Mouse (Mus musculus) neural tube, embryonic 13.5 days (tissue): ENCODE results near the gene Mpg. TPM values are rescaled to one million over a fixed set of nuclear protein-coding genes. Genes with fewer than 3 reads are reported as not detected.

ENCODE experiments used
- ATAC-seq: fragments of 200-750 bp; cut with Nextera tagmentation; 2 replicates; pipeline ENCODE4 v1.8.0; 2017; ENCODE audit warnings: low read depth, mild to moderate bottlenecking, moderate TSS enrichment, moderate library complexity
- H3K27ac ChIP-seq: fragments of 300-500 bp; sonication (generic); replicated peaks from 2 replicates; pipeline ENCODE4 v1.5.1; 2015; ENCODE audit warnings: moderate library complexity, mild to moderate bottlenecking, inconsistent platforms
- H3K27me3 ChIP-seq: fragments of 300-500 bp; sonication (generic); 2 replicates; pipeline ENCODE4 v1.6.1; 2015; ENCODE audit warnings: mild to moderate bottlenecking, inconsistent platforms
- H3K36me3 ChIP-seq: fragments of 300-500 bp; sonication (generic); 2 replicates; pipeline ENCODE4 v1.6.1; 2015; ENCODE audit warnings: mild to moderate bottlenecking, inconsistent platforms
- H3K4me1 ChIP-seq: fragments of 300-500 bp; sonication (generic); replicated peaks from 2 replicates; pipeline ENCODE4 v1.6.1; 2015; ENCODE audit warnings: inconsistent platforms
- H3K4me2 ChIP-seq: fragments of 300-500 bp; sonication (generic); 2 replicates; pipeline ENCODE4 v1.6.1; 2015; ENCODE audit warnings: inconsistent platforms, mild to moderate bottlenecking, moderate library complexity
- H3K4me3 ChIP-seq: fragments of 300-500 bp; sonication (generic); 2 replicates; pipeline ENCODE4 v1.5.1; 2015; ENCODE audit warnings: mild to moderate bottlenecking, inconsistent platforms
- H3K9ac ChIP-seq: fragments of 300-500 bp; sonication (generic); 2 replicates; pipeline ENCODE4 v1.6.1; 2015; ENCODE audit warnings: moderate library complexity, mild to moderate bottlenecking, inconsistent platforms
- H3K9me3 ChIP-seq: fragments of 300-500 bp; sonication (generic); 2 replicates; pipeline ENCODE4 v1.6.1; 2016; ENCODE audit warnings: inconsistent platforms
- WGBS: fragments of 180-500 bp; shearing (Covaris S2); methylation state at CpG from one replicate; pipeline ENCODE4 v1.1.7; 2015; 5-methylcytosine and 5-hydroxymethylcytosine counted together
- polyA plus RNA-seq: library from polyadenylated mRNA; unstranded; fragments of >200 nt; fragmentation: Nextera tagmentation; extraction: Ambion mirVana; gene quantifications from 2 replicates; pipeline ENCODE4 v1.2.1, GENCODE M21; 2015

Gene Mpg
- polyA plus RNA-seq, 1 experiment from 2014 or later, result 36.6 TPM

GRCm38 (mm10) chr11:32250880-32251763 lies 24.8 kb downstream of the Mpg start:
- Histone ChIP-seq H3K9me3 (no peaks in the 10 kb centered on the region), H3K36me3 (peaks cover 75% of the 10 kb centered on the region), H3K27me3 (no peaks in the 10 kb centered on the region), H3K27ac (no peak overlapping the region), H3K4me2 (no peak overlapping the region), H3K4me1 (no peaks in the 10 kb centered on the region), H3K9ac (no peak overlapping the region), H3K4me3 (no peak overlapping the region)
- ATAC-seq, result no peak
- WGBS, result 85% methylated on average over 8 of the region's 8 CpGs

DNA sequence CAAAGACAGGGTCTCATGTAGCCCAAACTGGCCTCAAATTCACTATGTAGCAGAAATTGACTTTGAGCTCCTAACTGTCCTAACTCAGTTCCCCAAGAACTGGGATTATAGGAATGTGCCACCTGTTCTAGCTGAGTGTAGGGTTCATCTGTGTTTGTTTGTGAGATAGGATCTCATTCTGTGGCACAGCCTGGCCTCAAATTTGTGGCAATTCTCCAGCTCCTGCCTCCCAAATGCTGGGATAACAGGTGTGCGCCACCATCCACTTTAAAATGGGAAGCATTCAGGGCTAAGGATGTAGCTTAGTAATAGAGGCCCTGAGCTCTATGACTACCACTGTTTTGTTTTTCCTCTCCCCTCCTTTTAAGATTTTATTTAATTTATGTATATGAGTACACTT lies 26.8 kb downstream of the Mpg start:
- Histone ChIP-seq H3K4me2 (no peak overlapping the region), H3K9ac (no peak overlapping the region), H3K27ac (no peak overlapping the region), H3K9me3 (no peaks in the 10 kb centered on the region), H3K4me1 (no peaks in the 10 kb centered on the region), H3K4me3 (no peak overlapping the region), H3K27me3 (no peaks in the 10 kb centered on the region), H3K36me3 (peaks cover 56% of the 10 kb centered on the region)
- 100% methylated on average over 1 of the region's 1 CpGs for WGBS
- no peak for ATAC-seq

DNA sequence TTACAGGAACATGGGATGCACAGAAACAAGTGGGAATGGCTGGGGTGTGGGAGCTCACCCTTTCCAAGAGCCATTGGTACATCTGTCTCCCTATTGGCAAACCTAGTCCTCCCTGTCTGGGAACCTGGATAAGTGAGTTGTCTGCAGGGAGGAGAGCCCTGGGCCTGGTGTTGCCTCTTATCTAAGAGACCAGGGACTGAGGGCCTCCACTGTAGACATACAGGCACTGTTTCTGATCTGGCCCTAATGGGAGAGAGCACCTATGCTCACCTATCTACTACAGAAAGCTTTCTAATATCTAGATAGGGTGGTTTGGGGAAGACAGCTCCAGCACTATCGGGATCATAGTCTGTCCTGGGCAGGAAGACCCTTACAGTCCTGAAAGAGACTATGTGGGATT lies 29.8 kb downstream of the Mpg start:
- no peaks in the 10 kb centered on the region for H3K27me3 ChIP-seq
- H3K36me3 ChIP-seq, result peaks cover 42% of the 10 kb centered on the region
- 87% methylated on average over 1 of the region's 1 CpGs for WGBS
- no peak for ATAC-seq
- H3K4me3 ChIP-seq, result no peak overlapping the region
- no peak overlapping the region for H3K27ac ChIP-seq
- no peaks in the 10 kb centered on the region; the same call in 1 of the 2 replicates for H3K4me1 ChIP-seq
- H3K9me3 ChIP-seq, result no peaks in the 10 kb centered on the region
- no peak overlapping the region for H3K4me2 ChIP-seq
- H3K9ac ChIP-seq, result no peak overlapping the region

DNA sequence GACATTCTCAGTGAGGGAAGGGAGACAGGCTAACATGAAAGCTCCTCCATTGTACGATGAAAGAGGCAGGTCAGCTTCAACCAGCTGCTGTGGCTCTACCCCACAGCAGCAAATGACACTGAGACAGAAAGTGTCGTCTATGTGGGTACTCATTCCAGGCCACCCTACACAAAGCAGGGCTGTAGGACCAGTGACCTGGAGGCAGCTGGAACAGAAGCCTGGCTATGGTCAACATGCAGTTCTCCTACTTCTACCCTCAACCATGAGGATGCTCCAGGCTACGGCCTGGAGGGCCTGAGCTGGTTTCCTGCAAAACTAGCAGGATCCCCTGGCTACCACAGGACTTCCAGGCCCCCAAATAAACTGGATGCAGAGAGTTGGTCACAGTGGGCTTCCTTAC lies 30.3 kb downstream of the Mpg start:
- Histone ChIP-seq H3K36me3 (peaks cover 38% of the 10 kb centered on the region), H3K27me3 (no peaks in the 10 kb centered on the region), H3K4me1 (peaks cover 2% of the 10 kb centered on the region; the same call in 1 of the 2 replicates), H3K4me3 (no peak overlapping the region), H3K9me3 (no peaks in the 10 kb centered on the region), H3K9ac (no peak overlapping the region), H3K27ac (no peak overlapping the region), H3K4me2 (no peak overlapping the region)
- 81% methylated on average over 3 of the region's 3 CpGs for WGBS
- no peak for ATAC-seq

GRCm38 (mm10) chr11:32262674-32263415 lies 36.5 kb downstream of the Mpg start:
- no peaks in the 10 kb centered on the region for H3K9me3 ChIP-seq
- H3K9ac ChIP-seq, result 0 out of 2 replicates have a peak overlapping the region, but pooled peaks have one; percentile 8
- no peak overlapping the region for H3K4me3 ChIP-seq
- ATAC-seq, result no peak
- H3K27ac ChIP-seq, result peak overlapping the region; percentile 24; the same call in 1 of the 2 replicates
- peaks cover 17% of the 10 kb centered on the region for H3K36me3 ChIP-seq
- no peaks in the 10 kb centered on the region for H3K27me3 ChIP-seq
- peaks cover 16% of the 10 kb centered on the region for H3K4me1 ChIP-seq
- no peak overlapping the region for H3K4me2 ChIP-seq
- WGBS, result 82% methylated on average over 10 of the region's 10 CpGs

DNA sequence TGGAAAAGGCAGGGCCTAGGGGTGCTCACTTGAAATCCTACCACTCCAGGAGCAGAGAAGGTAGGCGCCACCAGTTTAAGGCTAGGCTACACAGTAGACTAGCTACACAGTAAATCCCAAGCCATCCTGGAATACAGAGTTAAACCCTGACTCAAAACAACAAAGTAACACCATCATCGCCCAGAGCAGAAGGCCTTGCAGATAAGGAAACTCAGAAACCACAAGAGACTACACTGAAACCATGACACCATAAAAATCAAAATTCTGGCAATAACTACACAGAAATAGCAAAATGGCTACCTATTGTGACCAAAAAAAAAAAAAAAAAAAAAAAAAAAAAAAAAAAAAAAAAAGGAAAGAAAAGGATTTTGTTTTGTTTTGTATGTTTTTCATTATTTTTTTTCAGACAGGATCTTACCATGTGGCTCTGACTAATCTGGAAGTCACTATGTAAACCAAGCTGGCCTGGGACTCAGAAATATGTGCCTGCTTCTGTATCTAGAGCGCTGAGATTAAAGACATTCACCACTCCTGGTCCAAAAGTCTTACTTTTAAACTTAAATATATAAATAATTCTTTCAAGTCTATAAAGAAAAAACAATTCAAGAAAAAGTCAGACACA lies 38.9 kb downstream of the Mpg start:
- Histone ChIP-seq H3K9ac (no peak overlapping the region), H3K27ac (no peak overlapping the region), H3K4me3 (no peak overlapping the region), H3K36me3 (peaks cover 14% of the 10 kb centered on the region), H3K4me2 (no peak overlapping the region), H3K4me1 (peaks cover 21% of the 10 kb centered on the region), H3K9me3 (no peaks in the 10 kb centered on the region), H3K27me3 (no peaks in the 10 kb centered on the region)
- WGBS, result 96% methylated on average over 3 of the region's 3 CpGs
- no peak for ATAC-seq

DNA sequence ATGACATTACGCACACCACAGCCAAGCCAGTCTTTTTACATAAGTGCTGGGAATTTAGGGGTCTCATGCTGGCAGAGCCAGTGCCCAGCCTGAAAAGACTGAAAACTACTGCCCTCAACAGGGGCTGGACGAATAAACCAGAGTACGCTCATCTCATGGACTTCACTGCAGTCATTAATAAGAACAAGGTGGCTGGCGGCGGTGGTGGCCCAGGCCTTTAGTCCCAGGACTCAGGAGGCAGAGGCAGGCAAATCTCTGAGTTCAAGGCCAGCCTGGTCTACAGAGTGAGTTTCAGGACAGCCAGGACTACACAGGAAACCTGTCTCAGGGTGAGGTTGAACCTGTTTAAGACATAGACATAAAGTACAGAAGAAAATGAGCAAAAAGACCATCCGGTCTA lies 39.9 kb downstream of the Mpg start:
- 0 out of 2 replicates have a peak overlapping the region, but pooled peaks have one; percentile 7 for H3K4me2 ChIP-seq
- no peak for ATAC-seq

GRCm38 (mm10) chr11:32266776-32267175 lies 40.5 kb downstream of the Mpg start:
- Histone ChIP-seq H3K4me3 (peak overlapping the region; percentile 77), H3K4me1 (peaks cover 18% of the 10 kb centered on the region), H3K27ac (peak overlapping the region; percentile 98), H3K36me3 (0 out of 2 replicates have a peak, but pooled peaks cover 5% of the 10 kb centered on the region), H3K9me3 (no peaks in the 10 kb centered on the region), H3K27me3 (0 out of 2 replicates have a peak, but pooled peaks cover 3% of the 10 kb centered on the region), H3K9ac (peak overlapping the region; percentile 94), H3K4me2 (peak overlapping the region; percentile 60)
- 26% methylated on average over 6 of the region's 6 CpGs for WGBS
- ATAC-seq, result no peak

More for the DNA sequence above, 39.9 kb downstream of the Mpg start:
- Histone ChIP-seq H3K27me3 (0 out of 2 replicates have a peak, but pooled peaks cover under 1% of the 10 kb centered on the region), H3K4me3 (no peak overlapping the region), H3K4me1 (peaks cover 21% of the 10 kb centered on the region), H3K36me3 (0 out of 2 replicates have a peak, but pooled peaks cover 5% of the 10 kb centered on the region), H3K9ac (no peak overlapping the region), H3K27ac (no peak overlapping the region), H3K9me3 (no peaks in the 10 kb centered on the region)
- 92% methylated on average over 6 of the region's 6 CpGs for WGBS

- H3K27me3 ChIP-seq, result 0 out of 2 replicates have a peak, but pooled peaks cover 3% of the 10 kb centered on the region
- WGBS, result under 1% methylated on average over 54 of the region's 54 CpGs
- peaks cover 18% of the 10 kb centered on the region for H3K4me1 ChIP-seq
- H3K27ac ChIP-seq, result peak within 1 kb of the TSS; percentile 98
- H3K9me3 ChIP-seq, result no peaks in the 10 kb centered on the region
- peak within 1 kb of the TSS; percentile 94 for H3K9ac ChIP-seq
- peak within 1 kb of the TSS; percentile 77 for H3K4me3 ChIP-seq
- H3K4me2 ChIP-seq, result peak within 1 kb of the TSS; percentile 60
- 0 out of 2 replicates have a peak, but pooled peaks cover 4% of the 10 kb centered on the region for H3K36me3 ChIP-seq
- ATAC-seq, result peak; percentile 99
Measured at GRCm38 (mm10) chr11:32267188-32267884, 41.0 kb downstream of the Mpg start, which contains the start of gene Nprl3. Gene Nprl3, minus strand, starts transcription at chr11:32267707.

- peak; percentile 48 for ATAC-seq
- WGBS, result 23% methylated on average over 5 of the region's 5 CpGs
- peak overlapping the region; percentile 98 for H3K27ac ChIP-seq
- no peaks in the 10 kb centered on the region for H3K9me3 ChIP-seq
- H3K27me3 ChIP-seq, result 0 out of 2 replicates have a peak, but pooled peaks cover 3% of the 10 kb centered on the region
- peak overlapping the region; percentile 94 for H3K9ac ChIP-seq
- H3K4me3 ChIP-seq, result peak overlapping the region; percentile 77
- H3K36me3 ChIP-seq, result no peaks in the 10 kb centered on the region
- H3K4me1 ChIP-seq, result peaks cover 18% of the 10 kb centered on the region
- H3K4me2 ChIP-seq, result peak overlapping the region; percentile 60
Measured at GRCm38 (mm10) chr11:32267964-32268363, 41.7 kb downstream of the Mpg start.

- H3K36me3 ChIP-seq, result no peaks in the 10 kb centered on the region
- no peak overlapping the region for H3K27ac ChIP-seq
- H3K4me3 ChIP-seq, result no peak overlapping the region
- H3K27me3 ChIP-seq, result 0 out of 2 replicates have a peak, but pooled peaks cover 3% of the 10 kb centered on the region
- no peak overlapping the region for H3K9ac ChIP-seq
- WGBS, result 88% methylated on average over 5 of the region's 5 CpGs
- H3K4me1 ChIP-seq, result peaks cover 18% of the 10 kb centered on the region
- H3K4me2 ChIP-seq, result no peak overlapping the region
- no peaks in the 10 kb centered on the region for H3K9me3 ChIP-seq
- ATAC-seq, result no peak
Measured at GRCm38 (mm10) chr11:32268952-32269351, 42.6 kb downstream of the Mpg start.
